ENCODE assay signal across 9 mouse cellular contexts in the genomic region with DNA sequence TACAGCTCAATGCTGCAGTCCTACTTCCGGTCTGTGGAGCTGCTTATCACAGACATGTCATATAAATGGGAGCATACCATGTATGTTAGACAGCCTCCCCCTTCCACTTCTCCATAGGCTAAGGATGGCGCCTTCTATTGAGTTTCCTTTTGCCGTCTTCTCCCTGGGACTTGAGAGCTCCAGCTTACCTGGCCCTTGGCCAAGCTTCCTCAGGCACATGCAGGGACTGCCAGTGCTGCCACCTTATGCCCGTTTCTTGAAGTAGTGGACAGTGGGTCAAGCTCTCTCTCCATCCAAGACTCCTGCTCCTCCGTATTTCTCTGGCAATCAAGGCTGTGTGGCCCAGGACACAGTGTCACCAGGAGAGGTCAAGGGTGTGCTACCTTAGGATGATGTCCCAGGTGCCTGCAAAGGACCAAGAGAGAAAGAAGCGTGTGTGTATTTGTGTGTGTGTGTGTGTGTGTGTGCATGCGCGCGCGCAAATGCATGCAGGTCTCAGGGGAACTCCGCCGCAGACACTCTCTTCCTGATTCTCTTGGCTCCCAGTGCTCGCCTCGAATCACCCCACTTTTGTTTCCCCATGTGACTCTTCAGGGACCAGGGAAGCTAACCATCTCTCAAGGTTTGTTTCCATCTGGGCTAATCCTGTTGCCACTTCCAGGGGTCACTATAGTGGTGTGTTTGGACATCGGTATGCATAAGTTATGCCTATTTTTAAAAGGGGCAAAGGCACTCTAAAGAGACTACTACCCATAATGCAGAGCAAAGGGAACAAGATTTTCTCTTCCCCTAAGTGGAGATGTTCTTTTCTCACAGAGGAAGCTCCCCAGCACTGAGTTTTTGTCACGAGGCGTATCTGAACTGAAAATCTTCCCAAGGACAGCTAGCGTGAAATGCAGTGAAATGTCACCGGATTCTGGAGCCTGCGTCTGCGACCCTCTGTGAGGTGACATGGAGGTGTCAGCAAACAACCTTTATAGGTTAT. TPM values are rescaled to one million over a fixed set of nuclear protein-coding genes. Genes with fewer than 3 reads are reported as not detected.
DNase-seq lines count a peak whose midpoint lies in the region; ATAC-seq lines count a peak whose summit lies in the region.
"Had no signal": no experiment of that assay in that cellular context is flagged by ENCODE, and none has a peak within 500 bp of the region (broad histone marks: within the 10 kb centered on the region; RNA-seq: fewer than 3 reads in every experiment).

No protein-coding gene starts in this region.

- H3K4me3 ChIP-seq in forebrain, embryonic 12.5 days (replicated peaks) = no peak overlapping the region
- H3K4me3 ChIP-seq: midbrain, embryonic 12.5 days had no signal

- no peak overlapping the region for H3K9ac ChIP-seq in forebrain, embryonic 12.5 days
- H3K9ac ChIP-seq: midbrain, embryonic 12.5 days had no signal

- H3K36me3 ChIP-seq in forebrain, embryonic 12.5 days (replicated peaks) = no peaks in the 10 kb centered on the region
- H3K36me3 ChIP-seq: midbrain, embryonic 12.5 days had no signal

- no peaks in the 10 kb centered on the region for H3K27me3 ChIP-seq in forebrain, embryonic 12.5 days
- H3K27me3 ChIP-seq: midbrain, embryonic 12.5 days had no signal

- no peaks in the 10 kb centered on the region for H3K9me3 ChIP-seq in forebrain, embryonic 12.5 days
- H3K9me3 ChIP-seq: midbrain, embryonic 12.5 days had no signal

- ATAC-seq in hematopoietic stem cell, adult 5-6 weeks (replicated peaks in 1 of 2; ENCODE audit: insufficient read depth in 1 of 2, low FRiP score in 2 of 2, low TSS enrichment in 1 of 2, low read depth in 1 of 2, poor library complexity in 2 of 2, severe bottlenecking in 2 of 2) = peak; percentile 75 to 84
- ATAC-seq in forebrain, embryonic 12.5 days (ENCODE audit: low FRiP score) = no peak

- no peak overlapping the region for H3K27ac ChIP-seq in forebrain, embryonic 12.5 days
- H3K27ac ChIP-seq: midbrain, embryonic 12.5 days had no signal

- WGBS in forebrain, embryonic 12.5 days = 83% methylated on average over 21 of the region's 21 CpGs

- no peaks in the 10 kb centered on the region for H3K4me1 ChIP-seq in forebrain, embryonic 12.5 days
- H3K4me1 ChIP-seq: midbrain, embryonic 12.5 days had no signal

- no peak overlapping the region for H3K4me2 ChIP-seq in forebrain, embryonic 12.5 days
- H3K4me2 ChIP-seq: midbrain, embryonic 12.5 days had no signal

- DNase-seq in left cerebral cortex, adult 18-20 months (ENCODE audit: low spot score in 2 of 2) = peak; percentile 52 to 67
- DNase-seq in left cerebral cortex, adult 11 months (ENCODE audit: low spot score) = no peak
- DNase-seq in adrenal gland, postnatal 14 days = peak; percentile 92
- peak; percentile 55 to 76 for DNase-seq in frontal cortex, adult 2 months (ENCODE audit: extremely low spot score in 1 of 2, low spot score in 1 of 2)
- peak; percentile 90 to 93 for DNase-seq in lung, adult 18-20 months
- peak; percentile 84 for DNase-seq in right cerebral cortex, postnatal 14 days

RNA-seq across cellular contexts. Expression of a gene that starts 18.3 kb away (rescaled TPM):
- total RNA-seq in left cerebral cortex, adult 18-20 months (2021) = 10 to 100 TPM; 83.3 to 86.2 TPM
- total RNA-seq in adrenal gland, postnatal 14 days (2021) = 58.6 and 69.0 TPM in 2 replicates
- polyA plus RNA-seq in frontal cortex, adult 2 months (2012; rRNA removed) = 57.0 and 57.7 TPM in 2 replicates
- 40.4 and 47.2 TPM in 2 replicates for total RNA-seq in hematopoietic stem cell, adult 5-6 weeks (2017)
- 50.4 and 51.5 TPM in 2 replicates for polyA plus RNA-seq in forebrain, embryonic 12.5 days (2016; fragmentation: Nextera tagmentation; extraction: Ambion mirVana)
